Mouse (Mus musculus): ENCODE results near the gene Hecw2. TPM values are rescaled to one million over a fixed set of nuclear protein-coding genes. Genes with fewer than 3 reads are reported as not detected.

Hecw2 gene
- polyA plus RNA-seq, 1 experiment from 2014 or later: 6.0 TPM

- Histone ChIP-seq H3K4me1 (no peaks in the 10 kb centered on the region), H3K27ac (replicated peaks) (no peak overlapping the region), H3K4me2 (replicated peaks) (no peak overlapping the region), H3K36me3 (no peaks in the 10 kb centered on the region), H3K9ac (no peak overlapping the region), H3K4me3 (replicated peaks) (no peak overlapping the region), H3K9me3 (replicated peaks) (no peaks in the 10 kb centered on the region), H3K27me3 (no peaks in the 10 kb centered on the region)
- no peak for ATAC-seq (ENCODE audit: insufficient number of reproducible peaks, low FRiP score, low TSS enrichment, low read depth)
- 55% methylated on average over 8 of the region's 8 CpGs for whole genome bisulfite sequencing
These were observed 83.9 kb downstream of the Hecw2 start for GRCm38 (mm10) chr1:54110920-54111605.

- H3K9ac ChIP-seq: no peak overlapping the region
- H3K36me3 ChIP-seq: no peaks in the 10 kb centered on the region
- H3K4me1 ChIP-seq: no peaks in the 10 kb centered on the region
- H3K4me2 ChIP-seq (replicated peaks): no peak overlapping the region
- no peak for ATAC-seq (ENCODE audit: insufficient number of reproducible peaks, low FRiP score, low TSS enrichment, low read depth)
- no peaks in the 10 kb centered on the region for H3K27me3 ChIP-seq
- WGBS: 37% methylated on average over 5 of the region's 5 CpGs
- H3K27ac ChIP-seq (replicated peaks): no peak overlapping the region
- no peaks in the 10 kb centered on the region for H3K9me3 ChIP-seq (replicated peaks)
- H3K4me3 ChIP-seq (replicated peaks): no peak overlapping the region
These were observed 85.7 kb downstream of the Hecw2 start for GRCm38 (mm10) chr1:54109255-54109654.

GRCm38 (mm10) chr1:54106756-54107155, 88.2 kb downstream of the Hecw2 start:
- ATAC-seq (ENCODE audit: insufficient number of reproducible peaks, low FRiP score, low TSS enrichment, low read depth): no peak
- WGBS: 87% methylated on average over 3 of the region's 3 CpGs

GRCm38 (mm10) chr1:54079708-54080107, 115.3 kb downstream of the Hecw2 start:
- H3K4me3 ChIP-seq (replicated peaks): no peak overlapping the region
- no peak overlapping the region for H3K9ac ChIP-seq
- no peak overlapping the region for H3K27ac ChIP-seq (replicated peaks)
- H3K4me2 ChIP-seq (replicated peaks): no peak overlapping the region
- H3K27me3 ChIP-seq: no peaks in the 10 kb centered on the region
- WGBS: 78% methylated on average over 3 of the region's 3 CpGs
- H3K36me3 ChIP-seq: no peaks in the 10 kb centered on the region
- H3K9me3 ChIP-seq (replicated peaks): no peaks in the 10 kb centered on the region
- no peak for ATAC-seq (ENCODE audit: insufficient number of reproducible peaks, low FRiP score, low TSS enrichment, low read depth)
- 0 out of 2 replicates have a peak, but pooled peaks cover 1% of the 10 kb centered on the region for H3K4me1 ChIP-seq

More at GRCm38 (mm10) chr1:54106756-54107155, 88.2 kb downstream of the Hecw2 start:
- Histone ChIP-seq H3K4me1 (no peaks in the 10 kb centered on the region), H3K27ac (replicated peaks) (no peak overlapping the region), H3K9me3 (replicated peaks) (no peaks in the 10 kb centered on the region), H3K36me3 (no peaks in the 10 kb centered on the region), H3K9ac (no peak overlapping the region), H3K4me3 (replicated peaks) (no peak overlapping the region), H3K4me2 (replicated peaks) (no peak overlapping the region), H3K27me3 (no peaks in the 10 kb centered on the region)

GRCm38 (mm10) chr1:54074456-54074855, 120.5 kb downstream of the Hecw2 start:
- peaks cover 10% of the 10 kb centered on the region; the same call in 1 of the 2 replicates for H3K4me1 ChIP-seq
- no peaks in the 10 kb centered on the region for H3K9me3 ChIP-seq (replicated peaks)
- H3K36me3 ChIP-seq: no peaks in the 10 kb centered on the region
- no peaks in the 10 kb centered on the region for H3K27me3 ChIP-seq
- no peak overlapping the region; the same call in 1 of the 2 replicates for H3K27ac ChIP-seq (replicated peaks)
- 25% methylated on average over 1 of the region's 1 CpGs for WGBS
- H3K4me2 ChIP-seq (replicated peaks): no peak overlapping the region
- 0 out of 2 replicates have a peak, but pooled peaks have one; percentile 15 for ATAC-seq (ENCODE audit: insufficient number of reproducible peaks, low FRiP score, low TSS enrichment, low read depth)
- H3K4me3 ChIP-seq (replicated peaks): no peak overlapping the region
- no peak overlapping the region for H3K9ac ChIP-seq

- no peak overlapping the region for H3K4me3 ChIP-seq (replicated peaks)
These were observed 124.8 kb downstream of the Hecw2 start for GRCm38 (mm10) chr1:54070121-54070520.

GRCm38 (mm10) chr1:54068248-54068647, 126.7 kb downstream of the Hecw2 start:
- ATAC-seq (ENCODE audit: insufficient number of reproducible peaks, low FRiP score, low TSS enrichment, low read depth): no peak
- Histone ChIP-seq H3K36me3 (no peaks in the 10 kb centered on the region), H3K4me3 (replicated peaks) (no peak overlapping the region), H3K27me3 (no peaks in the 10 kb centered on the region), H3K4me1 (peaks cover 4% of the 10 kb centered on the region; the same call in 1 of the 2 replicates), H3K4me2 (replicated peaks) (no peak overlapping the region), H3K9ac (no peak overlapping the region), H3K9me3 (replicated peaks) (no peaks in the 10 kb centered on the region), H3K27ac (replicated peaks) (no peak overlapping the region)
- 88% methylated on average over 1 of the region's 1 CpGs for WGBS

More at GRCm38 (mm10) chr1:54070121-54070520, 124.8 kb downstream of the Hecw2 start:
- peaks cover 12% of the 10 kb centered on the region; the same call in 1 of the 2 replicates for H3K4me1 ChIP-seq
- H3K4me2 ChIP-seq (replicated peaks): no peak overlapping the region
- no peak overlapping the region for H3K9ac ChIP-seq
- WGBS: 51% methylated on average over 2 of the region's 2 CpGs
- ATAC-seq (ENCODE audit: insufficient number of reproducible peaks, low FRiP score, low TSS enrichment, low read depth): no peak
- H3K27me3 ChIP-seq: no peaks in the 10 kb centered on the region
- no peaks in the 10 kb centered on the region for H3K36me3 ChIP-seq
- no peak overlapping the region for H3K27ac ChIP-seq (replicated peaks)
- H3K9me3 ChIP-seq (replicated peaks): no peaks in the 10 kb centered on the region

- Histone ChIP-seq H3K27ac (replicated peaks) (no peak overlapping the region), H3K9me3 (replicated peaks) (no peaks in the 10 kb centered on the region), H3K27me3 (no peaks in the 10 kb centered on the region), H3K36me3 (no peaks in the 10 kb centered on the region), H3K4me2 (replicated peaks) (no peak overlapping the region), H3K4me3 (replicated peaks) (no peak overlapping the region), H3K9ac (no peak overlapping the region), H3K4me1 (peaks cover 4% of the 10 kb centered on the region; the same call in 1 of the 2 replicates)
- 40% methylated on average over 1 of the region's 1 CpGs for WGBS
- ATAC-seq (ENCODE audit: insufficient number of reproducible peaks, low FRiP score, low TSS enrichment, low read depth): no peak
These were observed 129.5 kb downstream of the Hecw2 start for GRCm38 (mm10) chr1:54065434-54065833.

- Histone ChIP-seq H3K4me2 (replicated peaks) (no peak overlapping the region), H3K27me3 (no peaks in the 10 kb centered on the region), H3K4me1 (0 out of 2 replicates have a peak, but pooled peaks cover 3% of the 10 kb centered on the region), H3K4me3 (replicated peaks) (no peak overlapping the region), H3K36me3 (no peaks in the 10 kb centered on the region), H3K27ac (replicated peaks) (no peak overlapping the region), H3K9me3 (replicated peaks) (no peaks in the 10 kb centered on the region), H3K9ac (no peak overlapping the region)
- 79% methylated on average over 2 of the region's 2 CpGs for WGBS
- no peak for ATAC-seq (ENCODE audit: insufficient number of reproducible peaks, low FRiP score, low TSS enrichment, low read depth)
These were observed 133.9 kb downstream of the Hecw2 start for GRCm38 (mm10) chr1:54061078-54061477.

- no peaks in the 10 kb centered on the region for H3K9me3 ChIP-seq (replicated peaks)
- 48% methylated on average over 1 of the region's 1 CpGs for WGBS
- H3K4me3 ChIP-seq (replicated peaks): no peak overlapping the region
- no peak overlapping the region for H3K4me2 ChIP-seq (replicated peaks)
- no peak overlapping the region for H3K9ac ChIP-seq
- H3K4me1 ChIP-seq: 0 out of 2 replicates have a peak, but pooled peaks cover 3% of the 10 kb centered on the region
- H3K36me3 ChIP-seq: no peaks in the 10 kb centered on the region
- H3K27me3 ChIP-seq: no peaks in the 10 kb centered on the region
- no peak overlapping the region for H3K27ac ChIP-seq (replicated peaks)
- ATAC-seq (ENCODE audit: insufficient number of reproducible peaks, low FRiP score, low TSS enrichment, low read depth): no peak
These were observed 135.2 kb downstream of the Hecw2 start for GRCm38 (mm10) chr1:54059731-54060130.

GRCm38 (mm10) chr1:54052771-54053170, 142.2 kb downstream of the Hecw2 start:
- Histone ChIP-seq H3K9me3 (replicated peaks) (0 out of 2 replicates have a peak, but pooled peaks cover 3% of the 10 kb centered on the region), H3K36me3 (no peaks in the 10 kb centered on the region), H3K27me3 (no peaks in the 10 kb centered on the region), H3K9ac (no peak overlapping the region), H3K27ac (replicated peaks) (no peak overlapping the region), H3K4me3 (replicated peaks) (no peak overlapping the region), H3K4me1 (0 out of 2 replicates have a peak, but pooled peaks cover 2% of the 10 kb centered on the region), H3K4me2 (replicated peaks) (no peak overlapping the region)
- ATAC-seq (ENCODE audit: insufficient number of reproducible peaks, low FRiP score, low TSS enrichment, low read depth): no peak

- no peak for ATAC-seq (ENCODE audit: insufficient number of reproducible peaks, low FRiP score, low TSS enrichment, low read depth)
- Histone ChIP-seq H3K4me3 (replicated peaks) (no peak overlapping the region), H3K9ac (no peak overlapping the region), H3K4me1 (0 out of 2 replicates have a peak, but pooled peaks cover 2% of the 10 kb centered on the region), H3K9me3 (replicated peaks) (no peaks in the 10 kb centered on the region), H3K36me3 (no peaks in the 10 kb centered on the region), H3K4me2 (replicated peaks) (no peak overlapping the region), H3K27ac (replicated peaks) (no peak overlapping the region), H3K27me3 (no peaks in the 10 kb centered on the region)
- WGBS: 52% methylated on average over 1 of the region's 1 CpGs
These were observed 148.0 kb downstream of the Hecw2 start for GRCm38 (mm10) chr1:54046923-54047322.
